Mouse (Mus musculus): ENCODE results near the gene Gpr174.

GRCm38 (mm10) chrX:107277606-107278005 is 21.9 kb downstream of the Gpr174 start:
- no peak for TF ChIP-seq POLR2A (IDR thresholded peaks at IDR 0.05; ENCODE audit: low read depth, low read length)
- no peak for TF ChIP-seq CTCF (conservative IDR thresholded peaks at IDR 0.05; ENCODE audit: insufficient read depth, insufficient read length, low read depth, low read length)

All from kidney, adult 2 months (tissue).